Mouse (Mus musculus) thymus, adult 2 months (tissue): Measurements from ENCODE around the gene Olfr728. TPM values are rescaled to one million over a fixed set of nuclear protein-coding genes. Genes with fewer than 3 reads are reported as not detected.

Experiments used
- DNase-seq: peaks from one replicate; pipeline ENCODE4 v3.0.0; 2021
- H3K27ac ChIP-seq: fragments of 200-500 bp; 2 replicates; pipeline ENCODE4 v1.5.1; 2012; ENCODE audit warnings: low read length, control low read depth; ENCODE audit not compliant: control insufficient read depth, insufficient read depth
- H3K27me3 ChIP-seq: fragments of 200-500 bp; 2 replicates; pipeline ENCODE4 v1.6.1; 2012; ENCODE audit warnings: mild to moderate bottlenecking, low read length, moderate library complexity, mixed read lengths; ENCODE audit not compliant: control insufficient read depth, insufficient read depth
- H3K36me3 ChIP-seq: fragments of 200-500 bp; 2 replicates; pipeline ENCODE4 v1.6.1; 2012; ENCODE audit warnings: mild to moderate bottlenecking, low read length, moderate library complexity; ENCODE audit not compliant: control insufficient read depth, insufficient read depth
- H3K4me1 ChIP-seq: fragments of 200-500 bp; replicated peaks from 2 replicates; pipeline ENCODE4 v1.6.1; 2012; ENCODE audit warnings: low read length; ENCODE audit not compliant: control insufficient read depth, insufficient read depth
- H3K4me3 ChIP-seq: fragments of 200-500 bp; 2 replicates; pipeline ENCODE4 v1.5.1; 2012; ENCODE audit warnings: mild to moderate bottlenecking, low read length, control low read depth, moderate library complexity; ENCODE audit not compliant: control insufficient read depth, insufficient read depth
- CTCF ChIP-seq: fragments of 200-500 bp; IDR thresholded peaks from 2 replicates; pipeline ENCODE4 v1.5.1; 2012; ENCODE audit warnings: mild to moderate bottlenecking, control low read depth, low read length, moderate library complexity, borderline replicate concordance; ENCODE audit not compliant: control insufficient read depth, poor library complexity, insufficient read depth; ENCODE audit errors: extremely low read depth
- POLR2A ChIP-seq: fragments of 200-500 bp; IDR thresholded peaks from 2 replicates; pipeline ENCODE4 v1.6.1; 2012; ENCODE audit warnings: mild to moderate bottlenecking, low read length, control low read depth, moderate library complexity; ENCODE audit not compliant: control insufficient read depth, poor library complexity, insufficient read depth; ENCODE audit errors: extremely low read depth
- WGBS: fragments of 180-500 bp; shearing (Covaris S2); methylation state at CpG from one replicate; pipeline ENCODE4 v1.1.7; 2018; 5-methylcytosine and 5-hydroxymethylcytosine counted together
- polyA plus RNA-seq: library from polyadenylated mRNA; depleted of rRNA; stranded (reverse); fragments of >200 nt; gene quantifications from 2 replicates; pipeline ENCODE4 v1.2.3, GENCODE M21; 2012; rRNA removed

Olfr728 gene
- polyA plus RNA-seq, result not detected in 2 replicates

GRCm38 (mm10) chr14:50142580-50142979 lies at the start of gene Olfr728:
Olfr728 (minus strand) TSS chr14:50142680.
- Histone ChIP-seq H3K27me3 (no peaks in the 10 kb centered on the region), H3K36me3 (no peaks in the 10 kb centered on the region), H3K4me3 (no peak within 1 kb of the TSS), H3K27ac (no peak within 1 kb of the TSS), H3K4me1 (no peaks in the 10 kb centered on the region)
- TF ChIP-seq CTCF (no peak), POLR2A (no peak)
- no peak for DNase-seq
- WGBS, result 92% methylated on average over 5 of the region's 5 CpGs

- no peak for DNase-seq
- WGBS, result 78% methylated on average over 1 of the region's 1 CpGs
- Histone ChIP-seq H3K4me1 (no peaks in the 10 kb centered on the region), H3K4me3 (no peak within 1 kb of the TSS), H3K27ac (no peak within 1 kb of the TSS), H3K36me3 (no peaks in the 10 kb centered on the region), H3K27me3 (no peaks in the 10 kb centered on the region)
- TF ChIP-seq CTCF (no peak), POLR2A (no peak)
Observed at GRCm38 (mm10) chr14:50188098-50188497, 45.6 kb upstream of the Olfr728 start, which contains the start of gene Olfr730. Olfr730 (minus strand) TSS chr14:50188198.

GRCm38 (mm10) chr14:50152810-50153209 lies 10.3 kb upstream of the Olfr728 start, which contains the start of gene Olfr729:
Olfr729 (minus strand) TSS chr14:50152910.
- Histone ChIP-seq H3K36me3 (no peaks in the 10 kb centered on the region), H3K4me3 (no peak within 1 kb of the TSS), H3K4me1 (no peaks in the 10 kb centered on the region), H3K27me3 (no peaks in the 10 kb centered on the region), H3K27ac (no peak within 1 kb of the TSS)
- DNase-seq, result no peak
- no peak for TF ChIP-seq CTCF
- no peak for TF ChIP-seq POLR2A

GRCm38 (mm10) chr14:50122886-50123285 lies 19.6 kb downstream of the Olfr728 start, which contains the start of gene Olfr727:
Olfr727 (plus strand) TSS chr14:50123186.
- H3K27me3 ChIP-seq, result no peaks in the 10 kb centered on the region
- no peak within 1 kb of the TSS for H3K27ac ChIP-seq
- H3K4me3 ChIP-seq, result no peak within 1 kb of the TSS
- DNase-seq, result no peak
- no peaks in the 10 kb centered on the region for H3K36me3 ChIP-seq
- no peak for TF ChIP-seq POLR2A
- TF ChIP-seq CTCF, result no peak
- no peaks in the 10 kb centered on the region for H3K4me1 ChIP-seq
- WGBS, result 98% methylated on average over 1 of the region's 1 CpGs

GRCm38 (mm10) chr14:50090853-50091252 lies 51.6 kb downstream of the Olfr728 start, which contains the start of gene Olfr726:
Olfr726 (minus strand) TSS chr14:50090953.
- no peaks in the 10 kb centered on the region for H3K27me3 ChIP-seq
- no peaks in the 10 kb centered on the region for H3K4me1 ChIP-seq
- 81% methylated on average over 1 of the region's 1 CpGs for WGBS
- H3K27ac ChIP-seq, result no peak within 1 kb of the TSS
- H3K4me3 ChIP-seq, result no peak within 1 kb of the TSS
- no peaks in the 10 kb centered on the region for H3K36me3 ChIP-seq
- TF ChIP-seq POLR2A (no peak), CTCF (no peak)
- no peak for DNase-seq

Other genes with a start within 250 kb of the Olfr728 start
- not detected in 2 replicates for gene Olfr722, start 240.7 kb downstream of the Olfr728 start, polyA plus RNA-seq
- not detected in 2 replicates for gene Olfr723, start 210.9 kb downstream of the Olfr728 start, polyA plus RNA-seq
- gene Olfr724, start 179.4 kb downstream of the Olfr728 start, polyA plus RNA-seq, result not detected in 2 replicates
- not detected in 2 replicates for gene Olfr725, start 102.3 kb downstream of the Olfr728 start, polyA plus RNA-seq
- not detected in 2 replicates for gene Olfr726, start 51.7 kb downstream of the Olfr728 start, polyA plus RNA-seq
- gene Olfr727, start 19.5 kb downstream of the Olfr728 start, polyA plus RNA-seq, result not detected in 2 replicates
- not detected in 2 replicates for gene Olfr729, start 10.2 kb upstream of the Olfr728 start, polyA plus RNA-seq
- not detected in 2 replicates for gene Olfr730, start 45.5 kb upstream of the Olfr728 start, polyA plus RNA-seq
- not detected in 2 replicates for gene Olfr731, start 99.2 kb upstream of the Olfr728 start, polyA plus RNA-seq
- gene Olfr732, start 141.5 kb upstream of the Olfr728 start, polyA plus RNA-seq, result not detected in 2 replicates
- gene Olfr733, start 158.8 kb upstream of the Olfr728 start, polyA plus RNA-seq, result not detected in 2 replicates
- not detected in 2 replicates for gene Olfr734, start 184.1 kb upstream of the Olfr728 start, polyA plus RNA-seq
- not detected in 2 replicates for gene Olfr735, start 206.2 kb upstream of the Olfr728 start, polyA plus RNA-seq
- gene Tlr11, start 215.2 kb upstream of the Olfr728 start, polyA plus RNA-seq, result 1.5 and 2.4 TPM in 2 replicates
- gene Olfr736, start 238.5 kb upstream of the Olfr728 start, polyA plus RNA-seq, result not detected in 2 replicates